Mouse (Mus musculus): Measurements from ENCODE around the gene Prrxl1.

Gene Prrxl1

DNA sequence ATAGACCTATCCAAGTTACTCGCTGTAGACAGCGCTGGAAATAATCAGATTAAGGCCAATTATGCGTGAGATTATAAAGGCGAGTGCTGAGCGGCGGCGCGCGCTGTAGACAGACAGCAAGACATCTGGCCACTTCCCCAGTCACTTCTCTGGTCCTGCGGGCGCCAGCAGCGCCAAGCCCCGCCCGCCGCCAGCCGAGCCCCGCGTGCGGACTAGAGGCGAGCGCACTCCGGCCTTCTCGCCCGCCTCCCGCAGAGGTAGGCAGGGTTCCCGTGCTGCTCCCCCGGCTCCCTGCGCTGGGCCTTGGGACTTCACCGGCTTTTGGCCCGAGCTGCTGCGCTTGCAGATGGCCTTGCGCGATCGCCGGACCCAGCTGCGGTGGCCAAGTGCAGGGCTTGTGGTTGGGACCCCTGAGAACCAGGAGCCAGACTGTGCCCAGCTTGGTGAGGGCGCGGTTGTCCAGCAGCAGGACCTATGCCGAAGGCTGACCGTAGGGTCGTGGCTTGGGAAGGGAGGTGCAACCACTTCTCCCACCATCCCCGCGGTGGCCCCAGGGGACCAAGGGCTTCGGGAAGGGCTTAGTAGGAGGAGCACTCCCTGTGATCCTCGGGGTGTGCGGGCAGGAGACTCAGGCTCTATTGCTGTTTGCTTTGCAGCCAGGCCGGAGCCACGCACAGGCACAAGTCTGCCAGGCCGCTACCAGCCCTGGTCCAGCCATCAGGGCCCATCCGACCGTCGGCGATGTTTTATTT is at the start of gene Prrxl1:
Prrxl1 (plus strand) TSS at position 118 of the 752 bp plus-strand sequence.
- no peak for DNase-seq

DNA sequence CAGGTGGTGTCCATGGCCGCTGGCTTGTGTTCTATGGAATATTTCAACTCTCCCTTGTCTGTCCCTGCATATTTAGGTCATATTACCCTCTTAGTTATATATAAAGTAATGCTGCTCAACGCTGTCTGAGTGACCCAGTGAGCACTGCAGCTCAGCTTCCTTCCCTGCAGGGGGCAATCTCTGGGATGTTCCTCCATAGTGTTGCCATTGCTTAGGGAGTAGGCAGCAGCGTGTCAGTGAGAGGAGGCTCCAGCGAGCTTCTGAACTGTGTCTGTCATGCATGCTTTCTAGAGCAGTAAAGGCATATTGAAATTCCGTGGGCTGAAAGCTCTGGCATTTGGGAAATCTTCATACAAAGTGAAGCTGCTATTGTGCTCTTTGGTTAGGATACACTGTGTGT is 47.4 kb upstream of the Prrxl1 start:
- DNase-seq, result peak in 1 of 2 experiments; percentile 9

DNA sequence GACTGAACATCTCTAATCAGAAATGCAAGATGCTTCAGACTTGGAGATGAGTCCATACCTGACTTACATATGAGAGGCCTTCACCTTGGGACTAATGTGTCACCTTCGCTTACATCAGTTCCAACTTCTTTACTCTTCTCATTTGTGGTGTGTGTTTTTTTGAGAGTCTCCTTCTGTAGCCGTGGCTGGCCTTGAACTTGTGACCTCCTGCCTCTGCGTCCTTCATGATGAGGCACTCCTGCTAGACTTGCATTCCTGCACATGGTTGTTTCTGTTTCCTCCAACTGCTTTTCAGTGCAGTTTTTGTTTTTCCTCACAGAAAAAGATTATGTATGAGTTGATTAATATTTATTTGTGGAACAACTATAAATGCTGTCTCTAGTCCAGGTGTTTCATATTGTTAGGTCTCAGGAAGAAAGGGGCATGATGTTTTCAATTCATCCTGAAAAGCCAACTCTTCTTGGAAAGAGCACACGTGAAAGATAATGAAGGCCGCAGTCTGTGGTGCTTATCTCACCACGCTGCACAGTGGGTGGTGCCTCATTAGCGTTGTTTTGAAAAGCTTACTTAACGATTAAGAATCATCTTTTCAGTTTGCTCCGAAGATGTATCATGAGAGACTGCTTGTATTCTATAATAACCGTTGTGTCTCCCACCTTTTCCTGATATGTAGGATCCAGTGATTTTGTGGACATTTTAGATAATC is 45.9 kb upstream of the Prrxl1 start:
- DNase-seq, result no peak

DNA sequence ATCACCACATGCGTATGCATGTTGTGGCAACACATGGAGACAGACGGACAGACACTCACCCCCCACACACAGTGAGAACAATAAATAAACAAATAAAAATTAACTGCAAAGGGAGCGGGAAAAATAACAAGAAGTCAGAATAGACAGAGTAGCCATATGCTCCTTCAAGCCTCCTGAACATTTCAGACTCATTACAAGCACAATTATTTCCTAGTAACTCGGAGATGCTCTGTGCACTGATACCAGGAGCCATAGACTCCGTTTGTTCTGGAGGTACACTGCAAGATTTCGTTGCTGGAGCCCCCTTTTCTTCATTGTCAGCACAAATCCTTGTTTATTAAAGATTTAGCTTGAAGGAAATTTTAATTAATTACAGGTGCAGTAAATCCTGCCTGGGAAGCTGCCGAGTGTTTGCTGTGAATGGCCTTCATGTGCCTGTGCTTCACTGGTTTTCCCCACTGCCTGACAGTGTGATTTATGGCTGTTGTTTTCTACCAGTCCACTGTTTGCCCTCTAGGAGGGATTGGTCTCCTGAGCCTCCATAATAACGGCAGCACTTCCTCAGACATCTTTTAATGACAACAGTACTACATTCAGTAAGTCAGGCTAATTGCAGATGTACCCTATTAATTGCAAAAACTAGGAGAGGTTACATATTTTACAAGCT is 44.2 kb upstream of the Prrxl1 start:
- DNase-seq, result no peak

DNA sequence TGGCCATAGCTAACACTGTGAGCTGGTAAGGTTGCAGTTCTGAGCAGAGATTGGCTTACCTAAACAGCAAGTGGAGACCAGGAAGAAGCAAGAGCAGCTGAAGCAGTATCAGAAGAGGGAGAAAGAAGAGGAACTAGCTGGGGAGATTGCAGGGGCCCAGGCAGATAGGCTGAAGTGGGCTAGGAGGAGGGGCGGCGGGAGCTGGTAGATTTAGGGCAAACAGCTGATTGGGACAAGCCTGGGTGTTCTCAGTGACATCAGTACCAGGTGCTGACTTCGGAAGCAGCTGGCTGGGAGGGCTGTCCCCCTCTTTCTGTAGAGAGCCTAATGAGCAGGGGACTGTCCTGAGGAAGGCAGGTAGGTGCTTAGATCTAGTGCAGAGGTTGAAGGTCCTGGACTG is 37.8 kb upstream of the Prrxl1 start:
- DNase-seq, result no peak

DNA sequence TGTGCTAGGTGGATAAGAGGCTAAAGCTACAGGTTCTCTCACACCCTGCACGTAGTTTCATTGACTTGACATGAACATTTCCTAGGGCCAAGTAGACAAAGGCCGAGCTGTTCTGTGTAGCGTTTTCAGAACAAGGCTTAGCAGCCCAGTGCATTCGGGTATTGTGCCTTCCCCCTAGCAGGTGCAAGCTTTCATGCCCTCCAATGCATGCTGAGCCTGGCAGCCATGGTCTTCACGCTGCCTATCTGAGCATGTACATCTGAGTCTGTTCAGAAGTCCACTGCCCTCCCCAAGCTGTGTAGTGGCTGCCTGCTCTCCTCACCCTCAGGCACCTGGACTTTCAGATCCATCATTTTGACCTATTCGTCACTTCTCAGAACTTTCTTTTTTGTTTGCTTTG is 35.5 kb upstream of the Prrxl1 start:
- DNase-seq, result no peak

DNA sequence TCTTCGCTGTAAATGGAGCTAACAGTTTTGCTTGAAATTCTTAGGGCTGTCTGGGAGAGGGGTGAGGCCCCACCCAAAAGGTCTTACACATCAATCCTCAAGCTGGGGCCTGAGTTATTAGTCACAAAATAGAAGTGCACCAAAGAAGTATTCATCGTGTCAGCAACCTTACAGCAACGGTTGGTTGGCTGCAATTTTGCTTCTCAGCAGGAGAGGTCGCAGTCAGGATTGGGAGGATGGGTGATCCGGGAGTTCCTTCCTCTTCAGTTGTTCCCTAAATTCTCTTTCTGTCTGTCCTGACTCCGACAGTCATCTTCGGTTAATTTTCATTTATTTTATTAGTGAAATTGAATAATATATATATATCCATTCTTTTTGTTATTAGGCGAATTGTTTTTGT is 26.7 kb upstream of the Prrxl1 start:
- DNase-seq, result no peak

DNA sequence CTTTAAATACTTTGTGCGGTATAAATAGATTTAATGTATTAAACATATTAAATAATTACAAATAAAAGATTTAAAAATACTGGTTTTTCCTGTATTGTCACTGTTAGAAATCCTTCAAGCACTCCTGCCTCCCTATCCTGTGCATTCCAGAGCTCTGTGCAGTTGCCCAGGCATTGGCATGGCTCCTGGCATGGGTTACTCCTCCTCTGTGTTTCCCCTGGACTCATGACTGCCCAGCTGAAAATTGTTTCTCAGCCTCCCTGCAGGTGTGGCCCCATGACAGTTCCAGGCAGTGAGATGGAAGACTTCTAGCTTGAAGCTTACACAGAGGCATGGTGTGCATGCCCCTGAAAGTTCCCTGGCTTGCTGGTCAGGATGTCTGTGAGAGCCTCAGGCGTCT is 20.8 kb upstream of the Prrxl1 start:
- DNase-seq, result no peak

DNA sequence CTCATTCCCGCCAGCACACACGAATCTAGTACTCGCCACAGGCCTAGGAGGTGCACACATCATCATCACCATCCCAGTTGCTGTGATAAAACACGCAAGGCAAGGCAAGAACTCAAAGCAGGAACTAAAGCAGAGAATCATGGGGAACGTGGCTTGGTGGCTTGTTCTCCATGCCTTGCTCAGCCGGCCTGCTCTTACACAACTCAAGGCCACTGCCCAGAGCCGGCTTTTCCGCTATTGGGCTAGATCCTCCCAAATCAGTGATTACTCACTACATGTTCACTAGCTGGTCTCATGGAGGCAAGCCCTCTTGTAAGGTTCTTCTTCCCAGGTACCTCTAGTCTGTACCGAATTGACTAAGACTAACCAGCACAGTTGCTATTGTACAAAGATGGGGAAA is 15.5 kb upstream of the Prrxl1 start:
- no peak for DNase-seq

DNA sequence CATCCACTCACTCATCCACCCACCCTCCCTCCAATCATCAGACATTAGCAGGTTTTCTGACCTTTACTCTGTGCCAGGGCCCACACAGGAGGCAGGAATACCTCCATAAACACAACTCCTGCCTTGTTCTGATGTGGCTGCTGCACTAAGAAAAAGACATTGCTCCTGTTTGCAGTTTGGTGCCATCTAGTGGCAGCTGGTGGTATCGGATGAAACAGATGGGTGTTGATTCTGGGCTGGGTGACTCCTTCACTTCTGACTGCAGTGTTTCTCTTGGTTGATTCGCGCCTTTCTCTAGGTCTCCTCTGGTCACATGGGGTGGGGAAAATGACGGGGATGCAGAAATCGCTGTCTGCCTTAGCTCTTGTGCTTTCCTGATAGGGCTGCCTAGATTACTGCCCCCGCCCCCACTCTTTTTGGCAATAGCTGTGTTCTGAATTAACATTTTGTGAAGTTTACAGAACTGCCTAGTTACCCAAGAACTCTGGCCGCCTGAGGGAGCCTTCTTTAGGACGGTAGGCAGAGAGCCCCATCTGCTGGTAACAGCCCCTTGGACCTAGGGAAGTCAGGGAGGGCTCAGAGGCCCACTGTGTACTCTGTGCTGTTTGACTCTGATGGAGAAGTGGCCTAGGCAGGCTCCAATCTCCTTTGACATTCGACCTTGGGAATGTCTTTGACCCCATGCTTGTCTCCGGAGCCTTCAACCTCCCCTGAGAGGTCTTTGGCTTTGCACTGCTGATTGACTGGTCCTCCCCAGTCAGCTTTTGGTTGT is 12.0 kb upstream of the Prrxl1 start:
- DNase-seq, result peak; percentile 73 to 76

DNA sequence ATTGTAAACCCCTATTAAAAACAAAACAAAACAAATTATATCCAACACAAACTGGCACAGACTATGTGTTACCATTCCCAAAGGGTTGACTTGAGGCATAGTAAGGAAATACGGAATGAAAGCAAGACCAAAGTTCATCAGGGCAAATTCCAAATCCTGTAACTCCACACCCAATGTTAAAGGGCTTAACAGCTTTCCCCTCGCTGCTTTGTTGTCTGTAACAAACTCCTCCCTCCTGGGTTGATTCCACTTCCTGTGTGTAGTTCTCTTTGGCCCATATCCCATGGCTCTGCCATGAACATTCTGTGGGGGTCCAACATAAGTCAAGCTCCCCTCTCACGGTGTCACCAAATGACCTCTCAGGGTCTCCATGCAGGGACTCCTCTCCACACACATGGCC is 8.8 kb upstream of the Prrxl1 start:
- DNase-seq, result no peak

DNA sequence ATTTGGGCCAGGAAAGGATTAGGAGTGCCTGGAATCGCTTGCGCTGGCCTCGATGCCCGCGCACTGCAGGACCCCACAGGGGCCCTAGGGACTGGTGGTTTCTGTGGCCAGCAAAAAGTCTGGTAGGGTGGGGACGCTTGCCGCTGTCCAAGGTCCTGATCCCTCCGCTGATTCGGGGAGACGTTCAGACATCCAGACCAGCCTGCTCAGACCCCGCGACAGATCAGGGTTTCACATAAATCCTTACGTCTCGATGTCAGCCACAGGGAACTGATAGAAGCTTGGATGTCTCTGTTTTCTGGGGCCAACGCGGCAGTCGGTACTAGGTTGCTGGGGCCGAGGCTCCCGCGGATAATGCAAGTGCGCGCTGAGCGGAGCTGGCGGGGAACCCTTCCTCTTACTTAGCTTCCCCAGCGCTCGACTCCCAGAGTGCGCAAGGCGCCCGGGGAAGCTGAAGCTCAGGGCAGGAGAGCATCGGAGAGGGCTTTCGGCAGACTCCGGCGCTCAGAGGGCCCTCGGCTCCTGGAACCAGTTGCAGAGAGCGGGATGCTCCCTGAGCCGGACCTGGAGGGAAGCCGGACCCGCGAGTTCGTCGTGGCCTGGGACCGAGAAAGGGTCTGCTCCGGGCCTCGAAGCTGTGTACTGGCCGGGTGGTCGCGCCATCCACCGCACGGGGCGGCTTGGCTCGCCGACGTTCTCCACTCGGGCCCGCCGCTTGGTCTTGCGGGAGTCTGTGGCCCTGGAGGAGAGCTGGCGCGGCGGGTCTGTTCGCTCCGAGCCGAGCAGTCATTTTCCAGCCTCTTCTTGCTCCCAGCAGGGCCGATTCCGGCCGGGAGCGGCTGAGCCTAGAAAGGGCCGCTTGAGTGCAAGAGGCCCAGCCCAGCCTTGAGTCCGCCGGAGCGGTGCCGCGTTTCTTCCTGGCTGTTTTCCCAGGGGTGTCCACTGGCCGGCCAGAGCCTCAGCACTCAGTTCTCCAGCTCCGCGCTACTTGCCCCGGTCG is 1.7 kb upstream of the Prrxl1 start:
- DNase-seq, result peak; percentile 64 to 66

DNA sequence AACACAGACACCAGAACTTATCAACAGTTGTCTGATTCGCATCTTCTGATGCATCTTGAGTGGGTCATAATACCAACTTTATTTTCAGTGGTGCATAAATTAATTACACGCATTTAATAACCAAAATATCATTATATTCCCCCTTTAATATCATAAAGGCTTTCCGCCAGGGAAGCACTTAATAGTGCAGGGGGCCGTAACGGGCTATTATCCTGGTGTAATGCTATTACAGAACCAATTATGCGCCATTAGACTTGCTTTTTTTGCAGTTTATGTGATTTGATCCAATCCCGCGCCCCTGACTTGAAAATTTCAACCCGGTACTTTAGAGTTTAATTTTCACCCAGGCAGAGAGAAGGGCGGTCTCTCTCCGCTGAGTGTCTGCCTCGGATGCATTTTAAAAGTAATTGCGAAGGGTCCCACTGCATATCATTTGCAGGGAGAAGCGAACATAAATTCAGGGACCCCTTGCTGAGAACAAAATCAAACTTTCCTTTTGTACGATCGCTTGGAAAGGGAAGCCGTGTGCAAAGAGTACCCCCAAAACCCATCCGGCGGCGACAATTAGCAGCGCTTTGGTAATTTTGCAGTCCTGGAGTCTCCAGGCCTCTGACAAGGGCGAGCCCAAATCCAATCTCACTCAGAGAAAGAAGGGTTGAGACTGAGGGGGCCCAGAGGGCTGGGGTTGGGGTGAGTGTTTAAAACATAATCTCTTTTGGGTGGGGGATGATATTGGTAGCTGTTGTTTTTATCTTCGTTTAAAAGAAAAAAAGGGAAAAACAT is 579 bp upstream of the Prrxl1 start:
- no peak for DNase-seq

DNA sequence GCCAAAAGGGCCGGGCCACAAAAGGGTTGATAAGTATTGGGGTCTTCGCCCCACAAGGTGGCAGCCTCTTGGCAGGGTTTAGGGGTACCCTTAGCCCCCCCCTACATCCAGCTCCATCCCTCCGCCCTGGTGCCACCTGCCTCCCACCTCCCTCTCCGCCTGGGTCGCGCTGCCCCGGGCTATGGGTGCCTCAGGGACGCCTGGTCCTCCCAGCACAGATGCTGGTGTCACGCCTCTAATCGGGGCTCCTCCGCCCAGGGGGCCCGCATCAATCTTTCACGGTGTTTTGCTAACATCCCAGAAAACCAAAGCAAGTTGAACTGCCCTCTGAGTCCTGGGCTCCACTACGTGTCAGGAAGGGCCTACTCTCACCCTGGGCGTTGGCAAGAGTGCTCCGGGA is 903 bp downstream of the Prrxl1 start:
- no peak for DNase-seq

DNA sequence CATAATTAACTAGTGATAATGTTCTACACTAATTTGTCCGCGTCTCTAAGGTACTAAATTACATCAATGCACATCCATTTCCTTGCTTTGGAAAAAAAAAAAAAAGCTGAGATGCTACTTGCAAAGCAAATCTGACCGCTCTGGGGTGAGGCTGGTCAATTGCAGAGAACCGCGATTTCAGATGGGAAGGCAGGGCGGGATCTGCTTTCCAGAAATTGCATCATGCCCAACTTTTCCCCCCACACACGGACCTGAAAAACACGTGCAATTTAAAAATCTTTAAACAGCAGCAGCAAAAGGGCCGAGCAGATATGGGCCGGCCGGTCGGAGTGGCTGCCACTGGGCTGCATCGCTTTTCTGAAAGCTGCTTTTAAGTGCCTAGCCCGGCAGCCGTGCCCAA is 6.3 kb downstream of the Prrxl1 start:
- no peak for DNase-seq

DNA sequence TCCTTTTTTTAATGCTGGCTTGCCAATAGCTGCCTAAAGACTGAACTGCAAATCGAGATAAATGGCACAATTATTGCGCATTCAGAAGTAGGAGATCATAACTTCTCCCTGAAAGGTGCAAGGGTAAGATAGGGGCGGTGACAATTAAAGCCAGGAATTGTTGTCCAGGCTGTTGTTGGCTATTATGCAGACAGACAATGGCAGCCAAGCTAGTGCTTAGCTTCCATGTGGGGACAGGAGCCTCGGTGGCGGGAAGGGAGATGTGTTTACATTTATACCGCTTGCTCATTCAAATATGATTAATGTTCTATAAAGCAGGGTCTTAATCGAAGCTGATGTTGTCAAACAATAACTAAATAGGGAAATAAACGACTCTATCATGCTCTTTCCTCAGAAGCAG is 7.1 kb downstream of the Prrxl1 start:
- no peak for DNase-seq

DNA sequence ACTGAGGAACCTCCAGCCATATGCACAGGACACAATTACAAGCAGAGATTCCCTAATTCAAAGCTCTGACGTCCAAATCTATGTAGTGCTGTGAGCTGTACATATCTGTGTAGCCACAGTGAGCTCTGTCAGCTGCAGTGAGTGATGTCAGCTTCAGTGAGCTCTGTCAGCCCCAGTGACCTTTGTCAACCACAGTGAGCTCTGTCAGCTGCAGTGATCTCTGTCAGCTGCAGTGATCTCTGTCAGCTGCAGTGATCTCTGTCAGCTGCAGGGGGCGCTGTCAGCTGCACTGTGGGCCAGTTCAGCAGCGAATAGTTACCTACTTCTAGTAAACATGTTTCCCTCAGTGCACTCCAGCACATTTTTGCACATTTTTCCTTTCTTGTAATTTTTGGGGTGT is 10.2 kb downstream of the Prrxl1 start:
- DNase-seq, result peak; percentile 41

DNA sequence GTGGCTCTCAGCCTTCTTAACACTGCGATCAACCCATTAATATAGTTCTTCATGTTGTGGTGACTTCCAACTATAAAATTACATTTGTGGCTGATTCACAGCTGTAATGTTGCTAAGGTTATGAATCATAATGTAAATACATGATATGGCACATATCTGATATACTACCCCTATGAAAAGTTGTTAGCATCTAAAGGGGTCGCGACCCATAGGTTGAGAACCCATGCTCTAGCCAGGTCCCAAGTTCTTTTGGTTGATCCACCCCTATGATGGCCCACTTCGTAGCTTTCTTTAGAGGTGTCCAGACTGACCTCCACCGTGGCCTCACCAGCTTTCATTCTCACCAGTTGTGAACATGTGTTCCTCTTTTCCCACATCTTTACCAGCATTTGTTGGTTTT is 18.0 kb downstream of the Prrxl1 start:
- no peak for DNase-seq

DNA sequence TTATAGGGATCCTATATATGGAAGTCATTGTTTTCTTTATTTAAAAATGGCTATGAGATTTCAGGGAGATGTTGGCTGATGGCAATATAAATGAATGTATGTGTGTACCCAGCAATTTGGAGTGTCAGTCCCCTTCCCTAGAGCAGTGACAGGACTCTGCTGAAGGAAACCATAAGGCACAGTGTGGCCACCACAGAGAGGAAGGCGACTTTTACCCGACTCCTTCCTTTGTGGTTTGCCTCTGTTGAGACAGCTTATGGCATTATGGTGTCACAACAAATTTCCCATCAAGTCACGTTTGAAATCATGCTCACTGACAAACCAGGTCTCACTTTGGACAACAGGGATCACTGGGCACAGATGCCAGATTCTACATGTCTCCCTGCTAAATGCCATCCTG is 25.0 kb downstream of the Prrxl1 start:
- no peak for DNase-seq

DNA sequence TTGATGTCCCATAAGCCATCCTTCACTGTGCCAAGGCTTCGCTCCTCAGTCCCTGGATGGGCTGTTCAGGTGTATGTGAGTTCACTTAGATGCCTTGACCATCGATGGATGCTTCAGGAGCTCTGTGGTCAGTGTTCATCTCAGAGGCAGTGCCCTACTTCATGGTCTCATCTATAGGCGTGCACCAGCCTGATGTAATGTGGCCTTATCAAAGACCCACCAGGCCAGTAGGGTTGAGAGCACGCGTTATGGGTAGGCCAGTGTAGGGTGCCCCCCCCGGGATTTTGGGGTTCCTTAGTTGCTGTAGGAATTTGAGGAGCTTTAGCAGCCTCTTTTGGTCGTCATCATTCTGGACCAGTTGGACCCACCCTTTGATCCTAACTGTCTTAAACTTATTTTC is 25.6 kb downstream of the Prrxl1 start:
- DNase-seq, result no peak

DNA sequence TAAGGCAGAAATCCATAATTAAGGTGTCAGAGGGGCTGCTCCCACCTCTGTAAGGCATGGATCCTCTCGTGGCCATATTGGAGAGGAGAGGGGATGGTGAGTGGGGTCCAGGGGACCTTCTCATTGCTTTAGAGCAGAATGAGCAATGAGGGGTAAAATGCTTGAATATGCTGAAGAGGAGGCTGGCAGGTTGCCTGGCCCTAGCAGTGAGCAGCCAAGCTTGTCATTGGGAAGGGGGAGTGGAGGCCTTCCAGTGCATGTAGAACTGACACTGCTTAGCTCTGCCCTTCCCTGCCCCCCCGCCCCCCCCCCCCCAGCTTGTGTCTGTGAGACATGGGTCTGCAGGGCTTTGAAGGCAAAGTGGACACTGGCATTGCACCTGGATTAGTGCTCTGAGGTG is 28.1 kb downstream of the Prrxl1 start:
- DNase-seq, result no peak
